Mouse (Mus musculus) macrophage (primary cell): Measurements from ENCODE around the gene Prkag2. TPM values are rescaled to one million over a fixed set of nuclear protein-coding genes. Genes with fewer than 3 reads are reported as not detected.

ENCODE experiments used
- H3K27ac ChIP-seq: fragments of 350-480 bp; formaldehyde crosslinking; 2 replicates; pipeline ENCODE4 v1.9.0; 2021
- H3K36me3 ChIP-seq: fragments of 350-480 bp; formaldehyde crosslinking; 2 replicates; pipeline ENCODE4 v1.9.0; 2021; ENCODE audit errors: inconsistent target
- H3K4me3 ChIP-seq: fragments of 350-480 bp; formaldehyde crosslinking; 2 replicates; pipeline ENCODE4 v1.9.0; 2021; ENCODE audit errors: inconsistent target
- H3K79me2 ChIP-seq: fragments of 350-480 bp; formaldehyde crosslinking; 2 replicates; pipeline ENCODE4 v1.9.0; 2021; ENCODE audit errors: inconsistent target
- WGBS: methylation state at CpG from one replicate; pipeline ENCODE4 v1.1.7; 2026; ENCODE audit warnings: inconsistent platforms; ENCODE audit not compliant: missing documents; 5-methylcytosine and 5-hydroxymethylcytosine counted together
- polyA plus RNA-seq: library from polyadenylated mRNA; stranded (reverse); fragments of 250-400 nt; gene quantifications from 3 replicates; pipeline ENCODE4 v1.2.4, GENCODE M21; 2018; ENCODE audit warnings: inconsistent platforms

Gene Prkag2
- polyA plus RNA-seq, 1 experiment from 2014 or later: 28.2 TPM

- Histone ChIP-seq H3K79me2 (no peaks in the 10 kb centered on the region), H3K4me3 (no peak overlapping the region), H3K27ac (no peak overlapping the region), H3K36me3 (no peaks in the 10 kb centered on the region)
- WGBS: 100% methylated on average over 4 of the region's 4 CpGs
Observed at GRCm38 (mm10) chr5:25012134-25012533, 88.3 kb downstream of the Prkag2 start.

GRCm38 (mm10) chr5:25011019-25011485, 89.4 kb downstream of the Prkag2 start:
- no peak overlapping the region for H3K4me3 ChIP-seq
- WGBS: 24% methylated on average over 8 of the region's 8 CpGs

DNA sequence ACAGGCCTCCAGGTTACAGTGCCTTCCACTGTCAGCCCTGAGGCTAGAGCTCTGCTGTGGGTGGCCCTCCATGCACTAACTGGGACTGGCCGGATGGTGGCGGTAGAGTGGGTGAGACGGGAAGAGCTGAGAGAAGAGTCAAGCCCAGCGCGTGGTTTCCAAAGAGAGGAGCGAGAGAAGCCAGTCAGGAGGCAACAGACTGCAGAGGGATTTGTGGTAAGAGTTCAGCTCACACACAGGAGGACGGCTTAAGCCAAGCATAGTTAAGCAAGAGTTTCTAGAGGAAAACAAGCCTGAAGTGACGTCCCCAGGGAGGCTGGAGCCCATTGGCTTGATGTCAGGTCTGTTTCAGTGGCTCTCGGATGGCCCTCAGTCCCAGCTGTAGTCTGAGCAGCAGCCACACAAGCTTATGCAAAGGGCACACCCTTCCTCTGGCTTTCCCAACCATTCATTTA, 90.0 kb downstream of the Prkag2 start:
- no peaks in the 10 kb centered on the region for H3K79me2 ChIP-seq
- no peaks in the 10 kb centered on the region for H3K36me3 ChIP-seq
- H3K4me3 ChIP-seq: no peak overlapping the region
- no peak overlapping the region for H3K27ac ChIP-seq
- 11% methylated on average over 9 of the region's 9 CpGs for WGBS

More at GRCm38 (mm10) chr5:25011019-25011485, 89.4 kb downstream of the Prkag2 start:
- no peaks in the 10 kb centered on the region for H3K79me2 ChIP-seq
- H3K36me3 ChIP-seq: no peaks in the 10 kb centered on the region
- no peak overlapping the region for H3K27ac ChIP-seq

DNA sequence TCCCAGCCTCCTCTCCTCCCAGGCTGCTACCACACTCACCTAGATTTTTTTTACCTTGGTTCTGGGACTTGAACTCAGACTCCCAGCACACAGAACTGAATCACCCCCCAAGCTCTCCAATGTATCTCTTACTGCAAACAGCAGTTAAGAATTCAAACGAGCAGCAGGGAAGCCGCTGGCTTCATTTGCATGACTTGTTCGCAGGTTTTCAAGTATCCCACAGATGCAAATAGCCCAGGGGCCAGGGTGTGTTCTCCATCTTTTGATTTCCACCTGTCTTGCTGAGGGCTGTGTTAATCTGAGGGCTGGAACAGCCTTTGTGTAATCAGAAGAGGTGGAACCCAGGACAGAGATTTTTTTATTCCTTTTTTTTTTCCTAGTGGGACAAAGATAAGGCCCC, 90.7 kb downstream of the Prkag2 start:
- Histone ChIP-seq H3K27ac (no peak overlapping the region), H3K79me2 (no peaks in the 10 kb centered on the region), H3K36me3 (no peaks in the 10 kb centered on the region), H3K4me3 (no peak overlapping the region)
- WGBS: 91% methylated on average over 3 of the region's 3 CpGs

GRCm38 (mm10) chr5:25008966-25009365, 91.5 kb downstream of the Prkag2 start:
- no peak overlapping the region for H3K27ac ChIP-seq
- no peaks in the 10 kb centered on the region for H3K36me3 ChIP-seq
- H3K4me3 ChIP-seq: no peak overlapping the region
- H3K79me2 ChIP-seq: no peaks in the 10 kb centered on the region
- WGBS: 94% methylated on average over 3 of the region's 3 CpGs

DNA sequence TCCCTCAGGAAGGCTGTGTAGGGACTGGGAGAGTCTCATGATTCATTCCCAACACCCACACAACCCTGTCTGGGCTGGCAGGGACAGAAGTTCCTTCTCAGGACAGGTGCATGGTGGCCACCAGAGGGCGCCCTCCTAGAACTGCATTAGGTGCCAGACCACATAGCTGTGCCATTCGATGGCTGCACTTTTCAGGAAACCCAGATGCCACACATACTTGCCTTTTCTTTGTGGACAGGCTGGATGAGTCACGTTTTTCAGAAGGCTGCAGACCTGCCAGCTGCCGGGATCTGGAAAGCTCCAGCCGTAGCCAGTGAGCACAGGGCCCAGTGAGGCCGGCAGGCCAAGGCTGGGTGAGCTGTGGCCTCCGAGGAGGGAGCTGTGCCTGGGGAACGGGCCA, 93.6 kb downstream of the Prkag2 start:
- Histone ChIP-seq H3K4me3 (no peak overlapping the region), H3K27ac (no peak overlapping the region), H3K36me3 (no peaks in the 10 kb centered on the region), H3K79me2 (no peaks in the 10 kb centered on the region)
- 40% methylated on average over 8 of the region's 8 CpGs for WGBS

- Histone ChIP-seq H3K4me3 (no peak overlapping the region), H3K36me3 (no peaks in the 10 kb centered on the region), H3K27ac (no peak overlapping the region), H3K79me2 (no peaks in the 10 kb centered on the region)
- 61% methylated on average over 6 of the region's 6 CpGs for WGBS
Observed at GRCm38 (mm10) chr5:25005532-25006129, 94.8 kb downstream of the Prkag2 start.

DNA sequence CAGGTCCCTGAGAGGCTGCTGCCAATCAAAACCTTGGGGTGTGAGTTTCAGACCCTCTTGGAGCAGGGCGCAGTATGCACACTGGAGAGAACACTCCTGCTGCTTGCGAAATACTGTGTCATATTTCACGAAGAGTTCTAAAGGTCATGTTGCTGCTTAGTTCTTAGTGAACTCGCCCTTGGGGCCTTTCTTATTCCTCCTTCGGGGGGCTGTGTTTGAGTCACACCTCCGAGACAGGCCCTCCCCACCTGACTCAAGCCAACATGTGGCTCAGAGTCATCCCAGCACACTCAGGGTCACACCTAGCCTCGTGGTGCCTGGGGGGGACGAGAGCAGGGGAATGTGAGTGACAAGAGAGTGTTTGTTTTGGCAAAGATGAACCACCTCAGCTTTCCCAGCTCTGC, 99.0 kb downstream of the Prkag2 start:
- H3K36me3 ChIP-seq: no peaks in the 10 kb centered on the region
- H3K4me3 ChIP-seq: no peak overlapping the region
- H3K27ac ChIP-seq: no peak overlapping the region
- H3K79me2 ChIP-seq: no peaks in the 10 kb centered on the region
- 46% methylated on average over 8 of the region's 8 CpGs for WGBS

GRCm38 (mm10) chr5:24999351-24999750, 101.1 kb downstream of the Prkag2 start:
- Histone ChIP-seq H3K27ac (no peak overlapping the region), H3K79me2 (no peaks in the 10 kb centered on the region), H3K36me3 (no peaks in the 10 kb centered on the region), H3K4me3 (no peak overlapping the region)
- WGBS: 79% methylated on average over 4 of the region's 4 CpGs

- Histone ChIP-seq H3K27ac (no peak overlapping the region), H3K36me3 (no peaks in the 10 kb centered on the region), H3K79me2 (no peaks in the 10 kb centered on the region), H3K4me3 (no peak overlapping the region)
- 24% methylated on average over 13 of the region's 13 CpGs for WGBS
Observed at GRCm38 (mm10) chr5:24995576-24996100, 104.8 kb downstream of the Prkag2 start.

GRCm38 (mm10) chr5:24993190-24993589, 107.3 kb downstream of the Prkag2 start:
- WGBS: 33% methylated on average over 3 of the region's 3 CpGs
- Histone ChIP-seq H3K36me3 (no peaks in the 10 kb centered on the region), H3K4me3 (no peak overlapping the region), H3K27ac (no peak overlapping the region), H3K79me2 (no peaks in the 10 kb centered on the region)

GRCm38 (mm10) chr5:24991575-24991974, 108.9 kb downstream of the Prkag2 start:
- no peak overlapping the region for H3K27ac ChIP-seq
- WGBS: 88% methylated on average over 1 of the region's 1 CpGs
- no peak overlapping the region for H3K4me3 ChIP-seq
- H3K36me3 ChIP-seq: no peaks in the 10 kb centered on the region
- H3K79me2 ChIP-seq: no peaks in the 10 kb centered on the region

- no peaks in the 10 kb centered on the region for H3K36me3 ChIP-seq
- no peak overlapping the region for H3K27ac ChIP-seq
- 61% methylated on average over 5 of the region's 5 CpGs for WGBS
- H3K4me3 ChIP-seq: no peak overlapping the region
- no peaks in the 10 kb centered on the region for H3K79me2 ChIP-seq
Observed at GRCm38 (mm10) chr5:24990460-24990859, 110.0 kb downstream of the Prkag2 start.

- no peaks in the 10 kb centered on the region for H3K79me2 ChIP-seq
- no peaks in the 10 kb centered on the region for H3K36me3 ChIP-seq
- 54% methylated on average over 3 of the region's 3 CpGs for WGBS
- no peak overlapping the region for H3K4me3 ChIP-seq
- no peak overlapping the region for H3K27ac ChIP-seq
Observed at GRCm38 (mm10) chr5:24989683-24990082, 110.8 kb downstream of the Prkag2 start.

DNA sequence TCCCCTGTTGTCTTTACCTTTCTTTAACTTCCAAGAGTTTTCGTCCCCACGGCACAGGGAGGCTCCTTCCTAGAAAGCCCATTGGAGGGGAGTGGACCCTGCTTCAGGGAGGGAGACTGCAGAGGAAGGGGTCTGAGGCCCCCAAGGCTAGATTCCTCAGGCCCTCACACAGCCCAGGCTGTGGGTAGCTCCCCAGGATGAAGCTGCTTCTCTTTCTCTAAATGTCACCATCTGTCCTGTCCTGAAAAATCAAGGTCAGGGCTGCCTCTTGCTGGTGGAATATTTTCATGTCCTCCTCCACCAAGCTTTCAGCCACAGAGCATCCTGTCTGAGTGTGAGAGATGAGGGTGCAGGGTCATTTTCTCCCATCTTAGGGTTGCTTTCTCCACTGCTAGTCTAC, 113.5 kb downstream of the Prkag2 start:
- no peaks in the 10 kb centered on the region for H3K79me2 ChIP-seq
- no peak overlapping the region for H3K27ac ChIP-seq
- H3K36me3 ChIP-seq: no peaks in the 10 kb centered on the region
- no peak overlapping the region for H3K4me3 ChIP-seq
- 97% methylated on average over 2 of the region's 2 CpGs for WGBS
